15 mouse cellular contexts compared by ENCODE assay signal in the genomic region with DNA sequence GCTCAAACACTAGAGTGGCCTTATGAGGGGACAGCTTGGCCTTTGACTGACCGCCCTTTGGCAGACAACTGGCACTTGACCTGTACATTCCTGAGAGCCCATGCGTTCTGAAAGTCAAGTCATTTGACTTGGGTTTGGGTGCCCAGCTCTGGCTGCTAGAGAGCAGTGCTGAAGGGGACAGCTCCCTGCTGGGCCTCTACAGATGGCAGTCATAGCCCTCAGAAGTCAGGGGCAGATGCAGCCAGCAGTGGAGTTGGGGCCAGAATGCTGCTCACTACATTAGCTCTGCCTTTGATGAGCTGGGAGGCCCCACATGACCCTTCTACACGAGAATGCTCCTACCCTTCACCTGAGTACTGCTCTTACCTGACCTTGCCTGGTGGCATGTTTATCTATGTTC. TPM values are rescaled to one million over a fixed set of nuclear protein-coding genes. Genes with fewer than 3 reads are reported as not detected.
DNase-seq lines count a peak whose midpoint lies in the region; ATAC-seq and TF ChIP-seq lines count a peak whose summit lies in the region.
"Had no signal": no experiment of that assay in that cellular context is flagged by ENCODE, and none has a peak within 500 bp of the region (broad histone marks: within the 10 kb centered on the region; RNA-seq: fewer than 3 reads in every experiment).

No protein-coding gene starts in this region.

- no peak for TF ChIP-seq POLR2A in kidney, adult 2 months (IDR thresholded peaks at IDR 0.05; ENCODE audit: low read depth, low read length)

- no peak for ATAC-seq in inflammation-experienced regulatory T-cells, adult 6 months
- ATAC-seq: intestine, postnatal 0 days had no signal

- 34% methylated on average over 3 of the region's 3 CpGs for WGBS in kidney, adult 2 months

- no peaks in the 10 kb centered on the region; the same call in 1 of the 2 replicates for H3K27me3 ChIP-seq in kidney, adult 2 months (replicated peaks; ENCODE audit: control insufficient read depth, insufficient read depth, low read length)

- H3K4me1 ChIP-seq in kidney, adult 2 months (ENCODE audit: control insufficient read depth, insufficient read depth, low read length) = no peaks in the 10 kb centered on the region
- H3K4me1 ChIP-seq: heart, embryonic 15.5 days had no signal

- DNase-seq in adrenal gland, postnatal 25 days = peak; percentile 22
- DNase-seq in adrenal gland, adult 18-20 months (ENCODE audit: low spot score in 2 of 2) = no peak
- DNase-seq in kidney, postnatal 4 days = peak; percentile 78 to 81
- DNase-seq in kidney, adult 2 months = no peak
- peak; percentile 62 for DNase-seq in 3T3-L1 (ENCODE audit: low read depth, low spot score)
- DNase-seq in embryo, embryonic 11 days = peak; percentile 63
- no peak for DNase-seq in Muller cell, postnatal 12 days (ENCODE audit: inconsistent ontology term)
- DNase-seq: B cell, adult 2 months; cerebellum, postnatal 14 days; right cerebral cortex, adult 18-20 months had no signal

- no peaks in the 10 kb centered on the region for H3K36me3 ChIP-seq in kidney, adult 2 months (ENCODE audit: control insufficient read depth, insufficient read depth, low read length)
- H3K36me3 ChIP-seq: heart, embryonic 15.5 days; midbrain, embryonic 10.5 days had no signal

- no peak for TF ChIP-seq CTCF in kidney, adult 2 months (conservative IDR thresholded peaks at IDR 0.05; ENCODE audit: insufficient read depth, insufficient read length, low read depth, low read length)

- H3K27ac ChIP-seq in kidney, adult 2 months (ENCODE audit: insufficient read depth, low read depth, low read length) = no peak overlapping the region
- H3K27ac ChIP-seq: heart, embryonic 15.5 days; midbrain, embryonic 10.5 days had no signal

- no peak overlapping the region for H3K4me3 ChIP-seq in kidney, adult 2 months (ENCODE audit: insufficient read depth, low read depth, low read length)
- H3K4me3 ChIP-seq: heart, embryonic 15.5 days; midbrain, embryonic 10.5 days had no signal

RNA-seq across cellular contexts. Expression of a gene that starts 58.3 kb away (rescaled TPM):
- 1.6 and 1.7 TPM in 2 replicates for total RNA-seq in adrenal gland, postnatal 25 days (2021)
- total RNA-seq in adrenal gland, adult 18-20 months (2021) = 1 to 10 TPM; 1.7 to 4.0 TPM
- polyA plus RNA-seq in kidney, adult 2 months (2012; rRNA removed) = 1.5 and 2.3 TPM in 2 replicates
- polyA plus RNA-seq in inflammation-experienced regulatory T-cells, adult 6 months (2017; shearing (Covaris generic)) = not detected
- total RNA-seq: liver, adult 2 months had no signal

Comparison
In these comparisons a context has a peak if more than half of its experiments do, and no peak if none do; other contexts are left out.
1. DNase-seq: peak in adrenal gland, postnatal 25 days (single experiment), kidney, postnatal 4 days (2 of 2), 3T3-L1 (single experiment) and embryo, embryonic 11 days (single experiment); none in adrenal gland, adult 18-20 months (0 of 2), kidney, adult 2 months (single experiment) and Muller cell, postnatal 12 days (single experiment).